Mouse (Mus musculus): ENCODE measurements around the gene Pde4b.

The Pde4b gene

DNA sequence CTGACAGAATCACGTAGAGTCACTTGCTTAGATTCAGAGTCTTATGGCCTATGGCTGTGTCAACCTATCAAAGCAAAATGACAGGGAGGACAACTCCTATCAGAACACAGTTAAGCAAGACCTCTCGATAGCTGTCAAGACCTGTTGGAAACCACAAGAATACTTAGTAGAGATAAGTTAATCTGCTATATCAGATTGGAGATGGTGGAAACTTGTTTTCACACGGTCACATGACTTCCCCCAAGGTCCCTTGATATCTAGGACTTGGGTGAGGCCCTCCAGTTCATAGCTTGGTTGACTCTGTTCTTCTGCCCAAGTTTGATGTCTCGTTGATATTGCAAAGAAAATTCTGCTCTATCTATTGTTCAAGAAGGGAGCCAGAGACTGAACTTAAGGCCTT is 553.6 kb downstream of the Pde4b start:
- in situ Hi-C loops (cut with MboI) = no loop called here

DNA sequence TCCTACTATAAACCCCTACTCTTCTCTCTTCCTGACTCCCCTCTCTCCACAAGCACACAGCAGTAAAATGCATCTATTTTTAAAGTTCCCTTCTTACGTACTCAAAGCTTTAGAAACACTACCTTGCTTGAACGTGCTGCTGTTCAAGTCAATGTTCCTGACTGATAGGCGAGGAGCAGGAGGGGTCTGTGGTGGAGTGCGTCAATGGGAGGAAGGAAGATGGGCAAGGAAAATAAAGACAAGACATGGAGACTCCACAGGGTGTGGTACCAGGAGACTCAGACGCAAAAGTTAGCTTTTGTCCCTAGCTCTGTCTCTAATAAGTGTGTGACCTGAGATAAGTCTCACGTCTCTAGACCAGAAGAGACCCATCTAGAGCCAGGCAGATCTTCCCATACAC is 556.7 kb downstream of the Pde4b start:
- in situ Hi-C loops (cut with MboI) = no loop called here

DNA sequence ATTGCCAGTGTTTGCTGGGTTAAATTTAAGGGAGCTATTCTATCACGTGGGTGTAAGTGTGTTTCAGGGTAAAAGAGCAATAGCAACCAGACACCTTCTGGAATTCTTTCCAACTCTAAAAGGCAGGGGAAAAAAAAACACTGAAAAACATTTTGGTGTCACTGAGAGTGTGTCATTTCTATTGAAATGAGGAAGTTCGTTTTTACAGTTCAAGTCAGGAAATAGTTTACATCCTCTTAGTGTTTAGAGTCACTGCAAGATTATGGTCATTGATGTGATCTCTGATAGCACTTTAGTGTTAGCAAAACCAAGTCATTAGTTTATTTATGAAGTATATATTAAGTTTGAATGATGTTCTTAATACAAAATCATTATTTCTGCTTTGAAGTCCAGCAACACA is 559.7 kb downstream of the Pde4b start:
- in situ Hi-C loops (cut with MboI) = no loop called here

DNA sequence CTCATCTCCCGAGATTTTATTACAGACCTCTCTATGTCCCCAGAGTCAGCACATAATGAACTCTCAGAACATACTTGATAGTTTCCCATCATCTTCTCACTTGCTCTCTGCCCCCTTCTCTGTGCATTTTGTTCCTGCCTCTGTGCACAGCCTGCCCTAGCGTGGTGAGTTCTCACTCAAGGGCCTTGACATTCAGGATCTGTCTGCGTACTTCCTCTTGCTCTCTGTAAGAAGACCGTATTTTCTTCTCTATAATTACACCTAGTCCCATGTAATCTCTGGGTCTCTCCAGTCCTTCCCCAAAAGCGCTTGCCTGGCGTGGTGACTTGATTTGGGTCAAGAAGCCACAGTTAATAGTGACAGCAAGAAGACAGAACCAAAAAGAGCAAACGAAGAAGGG is 568.0 kb downstream of the Pde4b start:
- in situ Hi-C loops (cut with MboI) = loop anchor here (5.0 kb wide), 1 partner anchor 163 kb away; no protein-coding TSS in a partner anchor

DNA sequence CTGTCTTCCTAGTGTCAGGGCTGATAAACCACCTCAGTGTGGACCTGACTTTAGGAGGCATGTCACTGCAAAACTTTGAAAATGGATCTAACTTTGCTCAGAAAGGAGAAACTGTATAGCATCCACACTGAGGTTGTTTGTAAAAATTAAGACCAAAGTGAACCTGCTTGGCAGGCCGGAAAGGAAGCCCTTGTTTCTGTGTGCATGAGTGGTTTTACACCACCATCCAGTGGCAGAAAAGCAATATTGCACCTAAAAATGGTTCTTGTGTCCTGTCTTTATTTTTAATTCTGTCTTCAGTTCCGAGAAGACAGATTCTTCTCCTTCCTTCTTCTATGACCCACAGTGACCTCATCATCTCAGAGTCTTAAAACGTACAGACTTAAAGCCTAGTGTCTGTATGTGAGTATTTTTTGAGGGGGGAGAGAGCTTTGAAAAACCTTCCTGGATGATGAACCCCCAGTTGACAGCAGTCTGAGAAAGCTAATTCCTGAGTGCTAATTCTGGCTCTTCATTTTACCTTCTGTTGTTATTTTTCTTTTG is 569.2 kb downstream of the Pde4b start:
- in situ Hi-C loops (cut with MboI) = loop anchor here (5.0 kb wide), 1 partner anchor 164 kb away; no protein-coding TSS in a partner anchor

All from mature B cell (primary cell).